Comparison of ENCODE assay signal across 8 mouse cellular contexts in the genomic region with DNA sequence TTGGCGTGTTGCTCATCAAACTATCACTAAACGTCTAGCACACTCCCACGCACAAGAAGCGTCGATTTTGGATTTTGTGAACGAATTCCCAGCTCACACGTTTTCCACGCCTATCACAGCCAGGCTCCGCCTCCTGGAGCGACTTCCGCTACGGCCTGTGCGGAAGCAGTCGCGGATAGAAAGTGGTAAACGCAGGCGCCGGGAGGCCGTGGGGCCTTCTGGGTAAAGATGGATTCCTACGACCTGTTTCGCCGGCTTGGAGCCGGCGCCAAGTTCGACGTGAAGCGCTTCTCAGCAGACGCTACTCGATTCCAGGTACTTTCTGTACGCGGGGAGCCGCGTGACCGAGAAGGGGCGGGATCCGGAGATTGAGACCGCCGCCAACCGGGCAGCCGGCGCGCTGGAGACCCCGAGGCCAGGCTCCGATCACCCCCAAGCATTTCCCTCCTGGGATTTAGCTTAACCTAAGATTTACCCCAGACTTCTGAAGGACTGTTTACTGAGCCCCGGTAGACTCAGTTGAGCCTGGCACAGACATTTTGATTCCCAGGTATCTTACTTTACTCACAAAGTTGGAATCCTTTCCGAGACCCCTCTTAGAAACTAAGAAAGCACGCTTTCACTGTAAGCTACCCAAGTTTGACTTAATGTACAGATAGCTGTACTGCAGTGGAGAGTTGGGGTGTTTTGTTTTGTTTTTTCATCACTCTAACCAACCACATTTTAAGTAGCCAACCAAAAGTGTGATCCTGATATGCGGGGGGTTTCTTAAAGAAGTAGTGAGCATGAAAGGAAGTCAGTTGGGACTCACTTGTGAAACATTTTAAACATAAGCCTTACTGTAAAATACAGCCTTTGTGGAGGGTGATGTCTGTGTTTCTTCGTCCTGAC. TPM values are rescaled to one million over a fixed set of nuclear protein-coding genes. Genes with fewer than 3 reads are reported as not detected.
DNase-seq lines count a peak whose midpoint lies in the region; ATAC-seq and TF ChIP-seq lines count a peak whose summit lies in the region.

TSS of gene Ddx52 (plus strand) at position 113 of the 891 bp plus-strand sequence.

- H3K4me1 ChIP-seq in hindbrain, postnatal 0 days (ENCODE audit: insufficient read depth, low read length) = 0 out of 2 replicates have a peak, but pooled peaks cover 4% of the 10 kb centered on the region

- DNase-seq in ZHBTc4 (ENCODE audit: low read depth, low spot score) = peak; percentile 95
- DNase-seq in gastrocnemius, adult 2 months = peak; percentile 92
- DNase-seq in hindbrain, postnatal 0 days (ENCODE audit: low spot score) = peak; percentile 95
- DNase-seq in left cerebral cortex, adult 2 months (ENCODE audit: extremely low spot score in 1 of 2, low spot score in 2 of 2) = peak; percentile 86 to 89
- peak; percentile 90 to 94 for DNase-seq in right cerebral cortex, adult 2 months (ENCODE audit: low spot score in 2 of 2)
- peak; percentile 91 for DNase-seq in urinary bladder, postnatal 14 days (ENCODE audit: low spot score)

- peaks cover 15% of the 10 kb centered on the region for H3K36me3 ChIP-seq in hindbrain, postnatal 0 days (ENCODE audit: insufficient read depth, low read length)

- H3K27ac ChIP-seq in gastrocnemius, adult 2 months = peak within 1 kb of the TSS; percentile 91
- peak within 1 kb of the TSS; percentile 74 for H3K27ac ChIP-seq in hindbrain, postnatal 0 days
- H3K27ac ChIP-seq in left cerebral cortex, adult 2 months = peak within 1 kb of the TSS; percentile 81

- TF ChIP-seq CTCF in gastrocnemius, adult 2 months (IDR thresholded peaks at IDR 0.05) = no peak
- TF ChIP-seq CTCF in hindbrain, postnatal 0 days (IDR thresholded peaks at IDR 0.05; ENCODE audit: low read depth) = no peak
- no peak for TF ChIP-seq CTCF in left cerebral cortex, adult 2 months (IDR thresholded peaks at IDR 0.05)

- intact Hi-C loops in gastrocnemius, adult 2 months (cut with DNase I) = loop anchor here (10.0 kb wide), 1 partner anchor 573 kb away; the partner anchor contains the start of gene Aatf
- intact Hi-C loops in left cerebral cortex, adult 2 months (cut with DNase I) = loop anchor here (1.0 kb wide), 1 partner anchor 22 kb away; the partner anchor contains the start of gene Synrg

- no peaks in the 10 kb centered on the region for H3K27me3 ChIP-seq in hindbrain, postnatal 0 days (ENCODE audit: insufficient read depth, low read length)

- WGBS in hindbrain, postnatal 0 days = 2% methylated on average over 49 of the region's 49 CpGs

- ATAC-seq in common myeloid progenitor, adult 5-6 weeks (replicated peaks; ENCODE audit: low read depth, poor library complexity, severe bottlenecking) = peak; percentile 100
- ATAC-seq in hindbrain, postnatal 0 days = peak; percentile 96
- ATAC-seq in megakaryocyte, adult 5-6 weeks (ENCODE audit: poor library complexity, severe bottlenecking) = peak; percentile 100

- peak within 1 kb of the TSS; percentile 77 for H3K9ac ChIP-seq in hindbrain, postnatal 0 days (replicated peaks; ENCODE audit: low read length)

- H3K4me2 ChIP-seq in hindbrain, postnatal 0 days (ENCODE audit: low read depth, low read length) = peak within 1 kb of the TSS; percentile 74

- peak within 1 kb of the TSS; percentile 90 for H3K4me3 ChIP-seq in gastrocnemius, adult 2 months
- peak within 1 kb of the TSS; percentile 92 for H3K4me3 ChIP-seq in hindbrain, postnatal 0 days (ENCODE audit: low read length)
- H3K4me3 ChIP-seq in left cerebral cortex, adult 2 months = peak within 1 kb of the TSS; percentile 82

- no peaks in the 10 kb centered on the region for H3K9me3 ChIP-seq in hindbrain, postnatal 0 days (ENCODE audit: low read length)

RNA-seq across cellular contexts. Expression of gene Ddx52, which starts in this region (rescaled TPM):
- total RNA-seq in common myeloid progenitor, adult 5-6 weeks (2017) = 68.2 and 71.4 TPM in 2 replicates
- total RNA-seq in gastrocnemius, adult 2 months (2021) = 10 to 100 TPM in 1 of 2 experiments, 1 to 10 TPM in 1; 9.6 to 10.8 TPM
- total RNA-seq in hindbrain, postnatal 0 days (2014; rRNA removed) = 14.5 and 17.9 TPM in 2 replicates
- polyA plus RNA-seq in hindbrain, postnatal 0 days (2015; fragmentation: Nextera tagmentation; extraction: Ambion mirVana) = 19.2 and 20.2 TPM in 2 replicates
- total RNA-seq in left cerebral cortex, adult 2 months (2021) = 10 to 100 TPM; 13.3 to 15.2 TPM
- 28.1 and 30.5 TPM in 2 replicates for total RNA-seq in megakaryocyte, adult 5-6 weeks (2015)
- 53.3 and 62.9 TPM in 2 replicates for total RNA-seq in megakaryocyte, adult 5-6 weeks (2017)

Comparison
In these comparisons a context has a peak if more than half of its experiments do, and no peak if none do; other contexts are left out.
1. Peak in every context shown above with its lines: DNase-seq, ATAC-seq, H3K4me3 ChIP-seq and H3K27ac ChIP-seq.